Mouse (Mus musculus) midbrain, embryonic 10.5 days (tissue): ENCODE results near the gene Oit1. TPM values are rescaled to one million over a fixed set of nuclear protein-coding genes. Genes with fewer than 3 reads are reported as not detected.

ENCODE experiments used
- DNase-seq: peaks from one replicate; pipeline ENCODE4 v3.0.0-alpha.2; 2017; ENCODE audit warnings: low spot score
- H3K27ac ChIP-seq: fragments of 300-500 bp; sonication (generic); replicated peaks from 2 replicates; pipeline ENCODE4 v1.5.1; 2016; ENCODE audit warnings: mild to moderate bottlenecking
- H3K27me3 ChIP-seq: fragments of 300-500 bp; sonication (generic); 2 replicates; pipeline ENCODE4 v1.6.1; 2016; ENCODE audit warnings: low read depth, mild to moderate bottlenecking; ENCODE audit not compliant: poor library complexity, severe bottlenecking
- H3K36me3 ChIP-seq: fragments of 300-500 bp; sonication (generic); 2 replicates; pipeline ENCODE4 v1.6.1; 2016; ENCODE audit warnings: mild to moderate bottlenecking, moderate library complexity
- H3K4me1 ChIP-seq: fragments of 300-500 bp; sonication (generic); 2 replicates; pipeline ENCODE4 v1.6.1; 2016
- H3K4me3 ChIP-seq: fragments of 300-500 bp; sonication (generic); 2 replicates; pipeline ENCODE4 v1.5.1; 2016; ENCODE audit warnings: mild to moderate bottlenecking, moderate library complexity
- H3K9me3 ChIP-seq: fragments of 300-500 bp; sonication (generic); replicated peaks from 2 replicates; pipeline ENCODE4 v1.6.1; 2016; ENCODE audit warnings: mild to moderate bottlenecking
- WGBS: fragments of 180-500 bp; shearing (Covaris S2); methylation state at CpG from one replicate; pipeline ENCODE4 v1.1.7; 2016; 5-methylcytosine and 5-hydroxymethylcytosine counted together
- polyA plus RNA-seq: library from polyadenylated mRNA; unstranded; fragments of >200 nt; fragmentation: Nextera tagmentation; extraction: Ambion mirVana; gene quantifications from 2 replicates; pipeline ENCODE4 v1.2.1, GENCODE M21; 2016

The Oit1 gene
- polyA plus RNA-seq, result 0.09 TPM in 1 of 2 replicates, not detected in the other

DNA sequence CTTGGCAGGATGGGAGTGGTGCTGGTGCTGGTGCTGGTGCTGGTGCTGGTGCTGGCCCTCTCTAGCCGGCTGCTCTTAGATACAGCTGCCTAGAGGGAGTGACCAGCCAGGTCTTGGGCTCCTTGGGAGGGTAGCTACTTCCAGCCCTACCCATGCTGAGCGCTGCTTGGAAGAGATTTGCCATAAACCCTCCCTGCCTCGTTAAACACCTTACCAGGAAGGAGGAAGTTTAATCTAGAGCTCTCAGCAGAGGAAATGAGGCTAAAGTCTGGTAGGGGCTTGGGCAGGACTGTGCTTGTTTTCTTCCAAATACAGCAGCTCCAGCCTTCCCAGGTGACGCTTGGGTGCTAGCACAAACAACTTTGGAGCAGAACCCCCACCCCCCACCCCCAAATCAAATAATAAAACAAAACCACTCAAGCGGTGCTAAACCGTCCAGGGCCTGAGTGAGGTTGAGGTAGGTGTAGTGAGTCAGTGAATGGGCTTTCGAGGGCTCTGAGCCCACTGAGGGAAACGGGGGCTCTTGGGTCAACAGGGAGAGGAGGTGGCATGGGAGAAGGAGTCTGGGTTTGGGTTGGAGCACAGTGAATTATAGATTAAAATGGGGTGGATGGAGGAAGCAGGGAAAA is at the start of gene Oit1:
Gene Oit1, minus strand, starts transcription at position 70 of the 629 bp plus-strand sequence.
- no peaks in the 10 kb centered on the region; the same call in 1 of the 2 replicates for H3K9me3 ChIP-seq
- H3K27me3 ChIP-seq, result no peaks in the 10 kb centered on the region
- WGBS, result 60% methylated on average over 8 of the region's 8 CpGs
- H3K4me3 ChIP-seq, result no peak within 1 kb of the TSS
- no peaks in the 10 kb centered on the region for H3K36me3 ChIP-seq
- H3K27ac ChIP-seq, result no peak within 1 kb of the TSS
- no peaks in the 10 kb centered on the region for H3K4me1 ChIP-seq
- no peak for DNase-seq

DNA sequence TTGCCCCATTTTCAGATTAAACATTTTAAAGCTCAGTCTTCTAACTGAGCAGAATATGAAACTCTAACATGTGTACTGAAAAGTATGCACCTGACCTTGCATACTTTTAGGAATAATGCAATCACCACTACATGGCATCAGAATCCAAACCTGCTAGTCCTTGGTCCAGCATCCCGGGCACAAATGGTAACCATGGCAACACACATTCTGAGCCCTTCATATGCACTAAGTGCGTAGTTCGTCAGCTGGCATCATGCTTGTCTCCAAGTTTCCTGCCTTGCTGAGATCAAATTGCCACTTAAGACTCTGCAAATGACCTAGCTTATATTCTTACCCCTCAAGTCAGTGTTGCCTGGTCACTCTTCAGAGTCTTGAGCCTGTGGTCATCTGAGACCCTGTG is 44.3 kb upstream of the Oit1 start:
- Histone ChIP-seq H3K4me1 (peaks cover 24% of the 10 kb centered on the region), H3K9me3 (no peaks in the 10 kb centered on the region), H3K4me3 (no peak overlapping the region), H3K27me3 (no peaks in the 10 kb centered on the region), H3K27ac (no peak overlapping the region), H3K36me3 (no peaks in the 10 kb centered on the region)
- no peak for DNase-seq
- WGBS, result 72% methylated on average over 3 of the region's 3 CpGs

DNA sequence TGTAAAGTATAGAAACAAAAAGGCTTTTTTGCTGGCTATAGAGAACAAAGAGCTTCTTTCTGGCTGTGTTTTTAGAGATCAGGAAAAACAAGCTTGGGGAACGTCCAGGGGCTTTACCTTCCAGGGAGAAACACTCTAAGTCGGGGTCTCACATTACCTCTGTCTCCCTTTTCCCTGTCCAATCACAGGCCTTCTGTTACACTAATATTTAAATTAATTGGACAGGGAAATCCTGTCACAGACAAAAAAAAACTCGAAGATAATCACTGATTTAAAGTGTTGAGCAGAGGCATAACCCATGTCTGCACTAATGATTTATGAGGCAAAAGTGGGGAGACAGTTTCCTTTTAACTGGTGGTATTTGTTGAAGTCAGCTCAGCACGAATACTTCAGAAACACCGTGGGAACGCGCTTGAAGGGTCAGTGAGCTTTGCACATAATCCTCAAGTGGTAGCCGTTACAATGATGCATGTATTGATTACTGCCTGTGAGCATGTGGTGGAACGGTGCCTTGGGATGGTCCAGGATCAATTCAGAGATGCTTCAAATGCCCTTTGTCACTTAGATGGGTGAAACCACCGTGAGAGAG is 42.7 kb upstream of the Oit1 start:
- Histone ChIP-seq H3K9me3 (no peaks in the 10 kb centered on the region), H3K27me3 (no peaks in the 10 kb centered on the region), H3K4me1 (peaks cover 24% of the 10 kb centered on the region), H3K36me3 (no peaks in the 10 kb centered on the region), H3K27ac (peak overlapping the region; percentile 74), H3K4me3 (no peak overlapping the region)
- 28% methylated on average over 10 of the region's 10 CpGs for WGBS
- no peak for DNase-seq

DNA sequence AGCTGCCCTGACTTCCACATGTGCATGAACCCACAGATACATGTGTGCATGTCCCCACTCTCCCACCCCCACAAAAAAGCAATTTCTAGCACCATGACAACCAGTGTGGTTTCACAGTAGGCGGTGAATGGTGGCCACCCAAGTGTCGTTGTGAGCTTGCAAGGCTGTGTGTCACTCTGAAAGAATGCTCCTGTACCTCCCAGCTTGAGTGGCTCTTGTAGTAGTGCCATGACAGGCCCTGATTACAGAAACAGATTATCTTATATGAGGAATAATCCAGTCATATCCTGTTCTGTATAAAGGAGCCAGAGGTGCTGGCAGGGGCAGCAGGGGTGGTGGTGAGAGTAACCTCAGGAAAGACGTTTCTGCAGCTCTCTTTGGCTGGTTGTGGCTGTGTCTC is 40.1 kb upstream of the Oit1 start:
- peaks cover 24% of the 10 kb centered on the region for H3K4me1 ChIP-seq
- no peak overlapping the region for H3K27ac ChIP-seq
- H3K4me3 ChIP-seq, result no peak overlapping the region
- WGBS, result 81% methylated on average over 3 of the region's 3 CpGs
- H3K27me3 ChIP-seq, result no peaks in the 10 kb centered on the region
- no peak for DNase-seq
- H3K9me3 ChIP-seq, result no peaks in the 10 kb centered on the region
- no peaks in the 10 kb centered on the region for H3K36me3 ChIP-seq

DNA sequence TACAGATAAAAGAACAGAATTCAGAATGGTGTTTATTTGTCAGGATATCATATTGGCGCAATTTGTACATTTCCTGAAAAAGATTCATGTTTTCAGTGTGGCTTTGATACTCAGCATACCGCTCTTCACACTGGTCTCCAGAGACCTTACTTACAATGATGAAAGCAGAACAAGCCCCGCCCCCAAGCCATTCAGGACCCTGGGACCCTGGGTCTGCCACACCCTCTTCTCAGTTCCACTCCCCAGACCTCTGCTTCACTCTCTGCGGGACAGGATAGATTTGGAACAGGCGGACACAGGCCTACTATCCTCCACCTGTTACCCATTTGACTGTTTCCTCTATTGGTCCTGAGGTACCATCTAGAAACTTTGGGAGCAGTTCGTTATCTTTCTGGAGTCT is 27.4 kb upstream of the Oit1 start:
- H3K36me3 ChIP-seq, result no peaks in the 10 kb centered on the region
- H3K27me3 ChIP-seq, result no peaks in the 10 kb centered on the region
- 70% methylated on average over 6 of the region's 6 CpGs for WGBS
- no peak overlapping the region for H3K4me3 ChIP-seq
- H3K9me3 ChIP-seq, result no peaks in the 10 kb centered on the region
- H3K27ac ChIP-seq, result no peak overlapping the region
- H3K4me1 ChIP-seq, result no peaks in the 10 kb centered on the region
- DNase-seq, result no peak

DNA sequence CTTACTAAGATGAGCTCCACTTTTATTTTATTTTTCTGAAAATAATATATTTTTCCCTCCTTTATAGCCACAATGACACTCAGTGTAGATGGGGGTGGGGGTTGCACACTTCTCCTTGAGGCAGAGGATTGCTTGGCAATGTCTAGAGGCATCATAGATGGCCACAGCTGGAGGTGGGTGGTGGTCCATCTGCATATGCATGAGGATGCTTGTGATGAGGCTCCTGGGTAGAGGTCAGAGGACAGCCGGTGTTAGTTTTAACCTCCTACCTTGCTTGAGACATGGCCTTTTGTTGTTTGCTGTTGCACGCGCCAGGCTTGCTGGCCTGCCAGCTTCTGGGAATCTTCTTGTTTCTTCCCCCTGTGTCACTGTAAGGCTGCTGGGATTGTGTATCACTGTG is 24.8 kb upstream of the Oit1 start:
- Histone ChIP-seq H3K27ac (no peak overlapping the region), H3K4me1 (no peaks in the 10 kb centered on the region), H3K9me3 (no peaks in the 10 kb centered on the region), H3K4me3 (no peak overlapping the region), H3K36me3 (no peaks in the 10 kb centered on the region), H3K27me3 (no peaks in the 10 kb centered on the region)
- no peak for DNase-seq
- 90% methylated on average over 3 of the region's 3 CpGs for WGBS

DNA sequence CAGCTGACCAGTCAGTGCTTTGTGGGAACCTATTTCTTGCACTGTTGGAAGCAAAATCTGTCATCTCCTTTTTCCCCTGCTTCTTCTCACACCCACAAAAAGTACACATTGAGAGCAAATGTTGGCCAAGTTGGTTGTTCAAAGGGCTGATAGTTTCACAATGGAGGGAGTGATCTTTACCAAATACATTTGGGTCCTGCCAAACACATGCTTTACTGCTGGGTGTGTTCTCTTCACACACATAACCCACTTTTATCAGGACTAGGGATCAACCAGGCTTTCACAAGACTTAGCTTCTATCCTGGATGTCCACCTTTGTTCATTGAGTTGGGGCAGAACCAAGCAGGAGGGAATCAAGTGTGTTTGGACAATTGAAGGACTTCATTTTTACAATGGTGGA is 20.0 kb upstream of the Oit1 start:
- Histone ChIP-seq H3K27ac (no peak overlapping the region), H3K9me3 (no peaks in the 10 kb centered on the region), H3K27me3 (no peaks in the 10 kb centered on the region), H3K36me3 (no peaks in the 10 kb centered on the region), H3K4me3 (no peak overlapping the region), H3K4me1 (no peaks in the 10 kb centered on the region)
- DNase-seq, result no peak

DNA sequence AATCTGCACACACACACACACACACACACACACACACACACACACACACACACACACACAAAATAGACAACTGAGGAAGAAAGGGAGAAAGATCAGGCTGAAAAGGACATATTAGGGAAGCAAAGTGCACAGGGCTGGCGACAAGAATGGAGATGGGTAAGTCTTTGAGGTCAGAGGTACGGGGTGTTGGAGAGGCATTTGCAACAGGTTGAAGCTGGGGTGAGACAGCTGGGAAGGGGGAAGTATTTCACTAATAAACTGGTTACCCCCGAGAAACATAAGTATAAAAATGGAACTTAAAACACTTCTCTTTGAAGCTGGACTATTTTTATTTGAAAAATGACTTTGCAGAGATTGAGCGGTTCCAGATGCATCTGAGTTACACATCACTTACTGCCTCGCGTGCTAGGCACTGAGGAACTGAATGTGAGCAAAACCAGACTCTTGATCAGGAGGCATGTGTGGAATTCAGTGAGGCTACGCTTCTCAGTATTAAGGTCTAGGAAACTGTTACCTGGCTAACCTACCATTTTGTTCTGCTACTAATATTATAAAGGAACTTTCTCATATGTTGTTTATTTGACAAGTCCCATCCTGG is 17.2 kb upstream of the Oit1 start:
- no peaks in the 10 kb centered on the region for H3K9me3 ChIP-seq
- H3K4me1 ChIP-seq, result no peaks in the 10 kb centered on the region
- no peak for DNase-seq
- H3K27ac ChIP-seq, result no peak overlapping the region
- H3K27me3 ChIP-seq, result no peaks in the 10 kb centered on the region
- 86% methylated on average over 7 of the region's 7 CpGs for WGBS
- H3K36me3 ChIP-seq, result no peaks in the 10 kb centered on the region
- H3K4me3 ChIP-seq, result no peak overlapping the region

DNA sequence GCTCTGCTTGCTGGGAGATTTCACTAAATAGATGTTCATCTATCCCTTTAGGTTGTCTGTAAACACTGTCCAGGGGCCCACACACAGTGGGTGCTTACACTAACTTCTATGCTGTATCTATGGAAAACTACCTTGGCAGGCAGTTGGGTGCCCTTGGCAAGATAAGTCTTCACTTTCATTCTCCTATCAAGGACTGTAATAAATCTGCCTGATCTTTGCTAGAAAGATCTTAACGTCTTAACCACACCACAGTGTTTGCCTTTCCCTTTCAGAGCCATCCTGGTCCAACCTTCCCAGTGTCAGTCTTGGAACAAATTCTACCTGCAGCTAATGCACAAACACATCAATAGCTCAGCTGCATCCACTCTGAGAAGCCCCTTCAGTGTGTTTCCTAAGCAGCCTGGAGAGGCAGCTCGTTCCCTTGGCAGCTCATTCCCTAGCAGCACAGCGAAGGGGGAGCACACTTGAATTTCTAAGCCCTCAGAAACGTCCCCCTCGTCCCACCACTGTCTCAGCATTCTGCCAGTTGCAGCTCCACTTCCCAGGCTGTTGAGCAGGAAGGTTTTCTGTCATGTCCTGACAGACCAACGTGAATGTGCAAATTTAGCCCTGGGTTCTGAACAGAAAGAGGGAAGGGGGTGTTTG is 13.7 kb upstream of the Oit1 start:
- no peak overlapping the region for H3K27ac ChIP-seq
- 62% methylated on average over 6 of the region's 6 CpGs for WGBS
- no peaks in the 10 kb centered on the region for H3K9me3 ChIP-seq
- H3K4me1 ChIP-seq, result no peaks in the 10 kb centered on the region
- DNase-seq, result no peak
- no peaks in the 10 kb centered on the region for H3K27me3 ChIP-seq
- no peaks in the 10 kb centered on the region for H3K36me3 ChIP-seq
- H3K4me3 ChIP-seq, result no peak overlapping the region

DNA sequence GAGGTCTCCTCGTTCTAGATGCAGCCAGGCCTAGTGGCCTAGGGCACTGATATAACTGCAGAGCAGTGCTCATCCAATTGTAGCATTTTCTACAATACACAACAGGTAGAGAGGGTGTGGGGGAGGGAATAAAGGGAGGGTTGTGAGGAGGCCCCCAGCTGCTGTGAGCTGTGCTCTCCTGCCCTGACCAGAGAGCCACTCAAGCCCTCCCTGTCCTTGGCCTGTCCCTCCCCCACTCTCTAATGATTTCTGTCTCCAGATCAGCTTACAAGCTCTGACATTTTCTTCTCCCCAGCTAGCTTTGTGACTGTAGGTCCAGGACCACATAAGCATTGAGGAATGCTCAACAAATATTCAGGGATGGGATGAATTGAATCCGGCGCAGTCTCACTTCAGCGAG is 9.2 kb downstream of the Oit1 start:
- H3K4me1 ChIP-seq, result peaks cover 36% of the 10 kb centered on the region
- no peak for DNase-seq
- no peak overlapping the region for H3K4me3 ChIP-seq
- H3K27ac ChIP-seq, result no peak overlapping the region
- H3K27me3 ChIP-seq, result no peaks in the 10 kb centered on the region
- no peaks in the 10 kb centered on the region for H3K9me3 ChIP-seq
- WGBS, result 91% methylated on average over 4 of the region's 4 CpGs
- no peaks in the 10 kb centered on the region for H3K36me3 ChIP-seq

DNA sequence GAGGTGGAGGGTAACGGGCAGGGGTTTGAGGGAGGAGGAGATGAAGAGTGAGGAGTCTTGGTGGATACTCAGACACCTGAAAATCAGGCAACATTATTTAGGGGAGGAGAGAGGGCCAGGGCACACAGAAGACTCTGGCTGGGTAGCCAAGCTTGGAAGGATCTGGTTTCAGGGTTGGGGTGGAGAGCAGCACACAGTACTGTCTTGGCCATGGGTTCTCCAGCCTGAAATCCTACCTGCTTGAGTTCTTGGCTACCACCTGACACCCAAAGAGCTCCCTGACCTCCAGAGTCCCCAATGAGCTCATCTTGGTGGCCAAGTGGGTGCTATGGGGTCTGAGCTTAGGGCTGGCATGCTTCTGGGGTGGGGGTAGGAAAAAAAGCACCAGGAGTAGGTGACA is 9.7 kb downstream of the Oit1 start:
- no peaks in the 10 kb centered on the region for H3K27me3 ChIP-seq
- no peak overlapping the region for H3K4me3 ChIP-seq
- peak overlapping the region; percentile 18; the same call in 1 of the 2 replicates for H3K27ac ChIP-seq
- H3K9me3 ChIP-seq, result no peaks in the 10 kb centered on the region
- peaks cover 36% of the 10 kb centered on the region for H3K4me1 ChIP-seq
- WGBS, result 100% methylated on average over 1 of the region's 1 CpGs
- DNase-seq, result no peak
- H3K36me3 ChIP-seq, result no peaks in the 10 kb centered on the region

DNA sequence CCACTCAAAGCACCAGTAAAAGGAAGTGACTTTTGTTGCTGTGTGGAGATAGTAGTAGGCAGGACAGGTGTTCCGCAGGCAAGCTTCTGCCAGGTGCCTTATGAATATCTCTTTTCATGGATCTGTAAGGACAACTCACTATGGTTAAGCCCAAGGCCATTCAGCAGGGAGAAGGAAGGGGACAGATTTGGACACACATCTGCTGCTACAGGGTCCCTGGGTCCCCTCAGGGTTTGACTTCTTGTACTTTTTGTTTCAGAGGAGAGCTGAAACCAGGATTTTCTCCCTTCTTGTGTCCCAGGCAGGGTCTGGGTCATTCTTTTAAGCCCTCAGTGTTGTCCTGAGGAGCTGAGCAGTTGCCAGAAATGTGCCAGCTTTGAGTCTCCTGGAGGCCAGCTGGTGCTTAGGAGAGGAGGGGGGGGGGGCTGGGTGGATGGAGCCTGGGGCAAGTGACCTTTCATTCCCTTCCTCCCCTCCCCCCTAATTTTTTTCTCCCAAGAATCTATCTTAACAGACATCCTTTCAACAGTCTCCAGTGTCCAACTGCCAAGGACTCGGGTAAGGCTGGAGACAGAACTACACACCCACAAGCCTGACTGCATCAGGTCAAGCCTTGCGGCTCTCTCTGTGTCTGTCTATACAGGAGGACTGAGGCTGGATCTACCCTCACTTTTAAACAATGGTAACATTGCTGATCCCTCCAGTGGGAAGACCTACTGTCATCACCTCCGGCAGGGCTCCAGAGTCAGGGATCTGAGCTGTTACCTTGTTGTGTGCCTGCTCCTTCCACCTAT is 10.6 kb downstream of the Oit1 start:
- no peak for DNase-seq
- no peaks in the 10 kb centered on the region for H3K36me3 ChIP-seq
- H3K4me3 ChIP-seq, result no peak overlapping the region
- H3K9me3 ChIP-seq, result no peaks in the 10 kb centered on the region
- H3K4me1 ChIP-seq, result peaks cover 36% of the 10 kb centered on the region
- peak overlapping the region; percentile 69 for H3K27ac ChIP-seq
- WGBS, result 42% methylated on average over 4 of the region's 4 CpGs
- H3K27me3 ChIP-seq, result no peaks in the 10 kb centered on the region
